Mouse (Mus musculus) adipocyte (in vitro differentiated cells): ENCODE measurements around the gene Wnt10a.

ENCODE experiments used
- DNase-seq: peaks from one replicate; pipeline ENCODE4 v3.0.0-alpha.2; 2016; ENCODE audit warnings: low spot score

Wnt10a gene

GRCm38 (mm10) chr1:74791249-74791648 lies at the start of gene Wnt10a:
Wnt10a (plus strand) TSS chr1:74791516.
- DNase-seq = no peak

- DNase-seq = no peak
These were observed 44.0 kb upstream of the Wnt10a start for GRCm38 (mm10) chr1:74747335-74747734.

- DNase-seq = peak; percentile 32
These were observed 42.6 kb upstream of the Wnt10a start, which contains the start of gene Prkag3 for GRCm38 (mm10) chr1:74748643-74749271. Prkag3 (minus strand) TSS chr1:74749221.

GRCm38 (mm10) chr1:74749301-74749700 lies 42.0 kb upstream of the Wnt10a start:
- peak; percentile 70 for DNase-seq

- no peak for DNase-seq
These were observed 40.6 kb upstream of the Wnt10a start for GRCm38 (mm10) chr1:74750683-74751082.

- no peak for DNase-seq
These were observed 39.2 kb upstream of the Wnt10a start for GRCm38 (mm10) chr1:74752150-74752549.

- DNase-seq = no peak
These were observed 38.5 kb upstream of the Wnt10a start for GRCm38 (mm10) chr1:74752833-74753232.

GRCm38 (mm10) chr1:74753266-74753974 lies 37.9 kb upstream of the Wnt10a start:
- no peak for DNase-seq

- no peak for DNase-seq
These were observed 37.0 kb upstream of the Wnt10a start for GRCm38 (mm10) chr1:74754175-74754785.

- DNase-seq = peak; percentile 81
These were observed 31.5 kb upstream of the Wnt10a start for GRCm38 (mm10) chr1:74759773-74760172.

- peak; percentile 86 for DNase-seq
These were observed 28.2 kb upstream of the Wnt10a start for GRCm38 (mm10) chr1:74763081-74763480.

GRCm38 (mm10) chr1:74770727-74771466 lies 20.4 kb upstream of the Wnt10a start:
- no peak for DNase-seq

- DNase-seq = no peak
These were observed 19.9 kb upstream of the Wnt10a start for GRCm38 (mm10) chr1:74771467-74771844.

- DNase-seq = no peak
These were observed 19.6 kb upstream of the Wnt10a start, which contains the start of gene Wnt6 for GRCm38 (mm10) chr1:74771845-74771930. Wnt6 (plus strand) TSS chr1:74771892.

GRCm38 (mm10) chr1:74771931-74772620 lies 19.2 kb upstream of the Wnt10a start:
- DNase-seq = no peak

GRCm38 (mm10) chr1:74773136-74773535 lies 18.2 kb upstream of the Wnt10a start:
- DNase-seq = peak; percentile 61

GRCm38 (mm10) chr1:74774062-74774461 lies 17.3 kb upstream of the Wnt10a start:
- DNase-seq = no peak

- DNase-seq = no peak
These were observed 15.5 kb upstream of the Wnt10a start for GRCm38 (mm10) chr1:74775816-74776215.

- no peak for DNase-seq
These were observed 12.3 kb upstream of the Wnt10a start for GRCm38 (mm10) chr1:74778934-74779486.

GRCm38 (mm10) chr1:74782045-74782444 lies 9.3 kb upstream of the Wnt10a start:
- DNase-seq = no peak

- DNase-seq = no peak
These were observed 7.8 kb upstream of the Wnt10a start for GRCm38 (mm10) chr1:74783554-74783953.
